Mouse (Mus musculus): Measurements from ENCODE around the gene Zfp988. TPM values are rescaled to one million over a fixed set of nuclear protein-coding genes. Genes with fewer than 3 reads are reported as not detected.
"Not testable (repeated sequence)": the region's sequence is repeated elsewhere in the genome, so short reads cannot be mapped to it uniquely, and the experiment has no call there.

Zfp988 gene
- polyA plus RNA-seq (2015; fragmentation: Nextera tagmentation; extraction: Ambion mirVana): 0.24 and 0.25 TPM in 2 replicates

DNA sequence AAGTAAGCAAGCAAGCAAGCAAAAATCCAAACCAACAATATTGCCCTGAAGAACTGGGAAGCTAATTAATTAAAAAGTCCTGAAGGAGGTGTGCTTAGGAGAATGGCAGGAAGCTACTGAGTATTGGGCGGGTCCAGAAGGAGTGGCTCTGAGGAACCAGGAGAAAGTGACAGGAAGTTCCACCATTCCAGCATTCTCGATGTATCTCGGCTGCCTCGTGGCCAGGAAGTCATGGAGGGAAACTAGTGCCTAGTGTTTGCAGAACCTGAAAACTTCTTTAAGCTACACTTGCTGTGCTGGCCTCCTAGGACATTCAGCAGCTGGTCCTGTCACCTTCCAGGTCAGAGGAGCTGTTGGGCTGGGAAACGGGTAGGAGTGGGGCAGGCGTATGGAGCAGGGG is at the start of gene Zfp988:
Gene Zfp988 (plus strand): TSS at position 239 of the 400 bp plus-strand sequence.
- H3K9ac ChIP-seq (ENCODE audit: low read depth, low read length); ATAC-seq (replicated peaks; ENCODE audit: low FRiP score, low read depth); H3K27me3 ChIP-seq (ENCODE audit: insufficient read depth, low read length); H3K36me3 ChIP-seq (ENCODE audit: insufficient read depth, low read length); H3K4me2 ChIP-seq (ENCODE audit: low read length); H3K27ac ChIP-seq; H3K9me3 ChIP-seq (replicated peaks; ENCODE audit: low read length); H3K4me1 ChIP-seq (replicated peaks; ENCODE audit: insufficient read depth, low read length); DNase-seq (ENCODE audit: low spot score); H3K4me3 ChIP-seq (replicated peaks; ENCODE audit: low read depth, low read length): not testable (repeated sequence)
- 89% methylated on average over 6 of the region's 6 CpGs for WGBS

DNA sequence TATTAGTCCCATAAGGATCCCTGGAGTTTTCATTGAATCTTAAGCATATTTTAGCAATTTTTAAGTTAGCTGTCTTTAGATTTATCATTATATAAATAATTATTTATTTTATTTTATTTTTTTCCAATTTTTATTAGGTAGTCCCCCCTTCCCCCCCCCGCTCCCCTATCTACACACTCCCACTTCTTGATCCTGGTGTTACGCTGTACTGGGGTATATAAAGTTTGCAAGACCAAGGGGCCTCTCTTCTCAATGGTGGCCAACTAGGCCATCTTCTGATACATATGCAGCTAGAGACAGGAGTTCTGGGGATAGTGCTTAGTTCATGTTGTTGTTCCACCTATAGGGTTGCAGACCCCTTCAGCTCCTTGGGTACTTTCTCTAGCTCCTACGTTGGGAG is 42.8 kb upstream of the Zfp988 start:
- not testable (repeated sequence) for H3K4me2 ChIP-seq (ENCODE audit: low read length); H3K27ac ChIP-seq; H3K4me1 ChIP-seq (replicated peaks; ENCODE audit: insufficient read depth, low read length); H3K27me3 ChIP-seq (ENCODE audit: insufficient read depth, low read length); ATAC-seq (replicated peaks; ENCODE audit: low FRiP score, low read depth); H3K9me3 ChIP-seq (replicated peaks; ENCODE audit: low read length); H3K4me3 ChIP-seq (replicated peaks; ENCODE audit: low read depth, low read length); H3K9ac ChIP-seq (ENCODE audit: low read depth, low read length); H3K36me3 ChIP-seq (ENCODE audit: insufficient read depth, low read length); DNase-seq (ENCODE audit: low spot score)
- 90% methylated on average over 2 of the region's 3 CpGs for WGBS

DNA sequence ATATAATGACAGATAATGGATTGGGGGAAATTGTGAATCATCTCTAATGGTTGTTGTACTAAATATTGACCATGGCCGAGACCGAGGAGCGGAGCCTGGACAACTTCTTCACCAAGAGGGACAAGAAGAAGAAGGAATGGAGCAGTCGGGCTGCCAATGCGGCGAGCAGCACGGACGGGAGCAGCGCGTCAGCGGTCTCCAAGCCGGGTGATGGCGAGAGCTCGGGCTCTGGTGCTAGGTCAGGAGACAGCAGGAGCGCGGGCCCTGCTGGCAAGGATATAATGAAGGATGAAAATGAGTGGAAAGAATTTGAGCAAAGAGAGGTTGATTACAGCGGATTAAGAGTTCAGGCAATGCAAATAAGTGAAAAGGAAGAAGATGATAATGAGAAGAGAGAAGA is 38.2 kb upstream of the Zfp988 start:
- ATAC-seq (replicated peaks; ENCODE audit: low FRiP score, low read depth); H3K36me3 ChIP-seq (ENCODE audit: insufficient read depth, low read length); H3K4me3 ChIP-seq (replicated peaks; ENCODE audit: low read depth, low read length); H3K27ac ChIP-seq; H3K9ac ChIP-seq (ENCODE audit: low read depth, low read length); DNase-seq (ENCODE audit: low spot score); H3K4me1 ChIP-seq (replicated peaks; ENCODE audit: insufficient read depth, low read length); H3K27me3 ChIP-seq (ENCODE audit: insufficient read depth, low read length); H3K4me2 ChIP-seq (ENCODE audit: low read length); H3K9me3 ChIP-seq (replicated peaks; ENCODE audit: low read length): not testable (repeated sequence)
- 94% methylated on average over 16 of the region's 17 CpGs for WGBS

DNA sequence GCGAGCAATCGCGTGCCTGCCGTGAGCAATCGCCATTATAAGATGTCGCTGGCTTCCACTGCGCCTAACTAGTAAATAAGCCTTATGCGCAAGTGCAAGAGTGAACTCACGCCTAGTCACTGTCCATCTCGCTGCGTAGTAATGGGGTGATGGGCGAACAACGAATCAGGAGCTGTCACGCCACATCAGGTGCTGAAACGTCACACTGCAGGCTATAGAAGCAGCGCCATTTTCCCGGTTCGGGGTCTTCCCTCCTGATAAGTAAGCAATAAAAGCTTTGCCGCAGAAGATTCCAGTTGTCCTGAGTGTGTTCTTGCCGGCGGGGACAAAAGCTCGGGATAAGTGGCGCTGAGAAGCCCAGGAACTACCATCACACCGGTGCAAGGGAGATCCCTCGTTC is 36.7 kb upstream of the Zfp988 start:
- not testable (repeated sequence) for DNase-seq (ENCODE audit: low spot score); H3K4me3 ChIP-seq (replicated peaks; ENCODE audit: low read depth, low read length); H3K36me3 ChIP-seq (ENCODE audit: insufficient read depth, low read length); H3K4me1 ChIP-seq (replicated peaks; ENCODE audit: insufficient read depth, low read length); H3K4me2 ChIP-seq (ENCODE audit: low read length); H3K27ac ChIP-seq; H3K9me3 ChIP-seq (replicated peaks; ENCODE audit: low read length); ATAC-seq (replicated peaks; ENCODE audit: low FRiP score, low read depth); H3K9ac ChIP-seq (ENCODE audit: low read depth, low read length); H3K27me3 ChIP-seq (ENCODE audit: insufficient read depth, low read length)
- 89% methylated on average over 25 of the region's 25 CpGs for WGBS

DNA sequence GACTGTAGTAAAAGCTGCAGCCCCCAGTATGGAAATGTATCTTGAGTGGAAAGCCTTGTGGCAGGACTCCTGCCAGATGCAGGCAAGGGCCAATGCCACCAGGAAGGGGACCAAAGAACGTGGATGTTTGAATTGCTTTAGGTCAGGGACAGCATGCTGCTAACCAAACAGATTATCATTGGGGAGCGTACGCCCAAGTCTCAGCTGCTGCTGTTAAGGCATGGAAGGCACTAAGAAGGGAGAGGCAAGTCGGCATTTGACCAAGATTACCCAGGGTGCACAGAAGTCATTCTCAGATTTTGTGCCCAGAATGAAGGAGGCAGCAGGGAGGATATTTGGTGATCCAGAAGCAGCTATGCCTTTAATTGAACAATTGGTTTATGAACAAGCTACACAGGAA is 35.4 kb upstream of the Zfp988 start:
- DNase-seq (ENCODE audit: low spot score): not testable (repeated sequence)

DNA sequence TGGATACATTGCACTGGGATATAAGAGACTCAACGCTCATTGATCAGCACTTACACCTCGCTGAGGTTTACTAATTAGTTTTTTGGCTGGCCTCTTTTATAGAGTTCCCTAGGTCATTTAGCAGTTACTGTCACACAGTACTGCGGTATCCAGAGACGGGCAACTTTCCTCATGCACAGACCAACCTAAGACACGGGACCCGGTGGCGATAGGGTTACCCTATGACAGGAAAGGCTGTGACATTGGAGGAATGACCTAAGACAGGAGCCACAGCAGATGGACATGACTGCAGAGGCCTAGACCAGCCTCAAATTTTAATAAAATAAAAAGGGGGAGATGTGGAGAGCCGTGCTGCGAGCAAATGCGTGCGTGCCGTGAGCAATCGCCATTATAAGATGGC is 33.9 kb upstream of the Zfp988 start:
- ATAC-seq (replicated peaks; ENCODE audit: low FRiP score, low read depth): not testable (repeated sequence)

More for the DNA sequence above, 35.4 kb upstream of the Zfp988 start:
- H3K4me2 ChIP-seq (ENCODE audit: low read length); H3K36me3 ChIP-seq (ENCODE audit: insufficient read depth, low read length); H3K4me1 ChIP-seq (replicated peaks; ENCODE audit: insufficient read depth, low read length); ATAC-seq (replicated peaks; ENCODE audit: low FRiP score, low read depth); H3K4me3 ChIP-seq (replicated peaks; ENCODE audit: low read depth, low read length); H3K27me3 ChIP-seq (ENCODE audit: insufficient read depth, low read length); H3K9me3 ChIP-seq (replicated peaks; ENCODE audit: low read length); H3K27ac ChIP-seq; H3K9ac ChIP-seq (ENCODE audit: low read depth, low read length): not testable (repeated sequence)
- 83% methylated on average over 4 of the region's 4 CpGs for WGBS

DNA sequence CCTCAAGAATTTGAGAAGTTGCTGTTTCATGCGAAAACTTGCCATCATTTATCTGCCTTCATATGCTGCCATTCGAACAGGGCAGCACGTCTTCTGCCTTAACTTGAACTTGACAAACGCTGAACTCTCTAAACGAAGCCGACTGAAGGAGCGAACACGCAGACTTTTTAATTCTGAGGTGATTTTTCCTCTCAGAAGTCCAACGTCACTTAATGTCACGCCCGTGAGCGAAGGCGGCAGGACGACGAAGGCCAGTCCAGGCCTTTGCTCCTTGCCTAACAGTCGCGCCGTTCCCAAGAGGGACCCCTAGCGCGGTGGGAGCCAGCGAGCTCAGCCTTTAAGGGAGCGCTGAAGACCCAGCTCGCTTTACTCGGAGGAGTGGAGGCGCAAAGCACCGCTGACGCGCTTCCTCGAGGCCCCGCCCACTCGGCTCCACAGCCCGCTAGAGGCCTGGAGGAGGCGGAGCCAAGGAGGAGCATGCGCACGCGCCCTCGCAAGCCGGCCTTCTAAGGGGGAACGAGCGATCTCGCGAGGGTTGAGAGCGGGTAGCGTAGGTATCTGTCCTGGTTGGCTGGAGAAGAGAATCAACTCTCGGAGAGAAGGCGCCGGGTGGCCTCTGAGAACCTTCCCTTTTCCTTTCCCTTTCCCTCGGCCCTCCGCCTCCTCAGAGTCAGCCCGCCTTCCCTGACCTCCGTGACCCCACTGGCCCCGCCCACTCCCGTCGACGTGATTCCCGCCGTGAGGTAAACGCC is 30.3 kb upstream of the Zfp988 start:
- not testable (repeated sequence) for H3K4me3 ChIP-seq (replicated peaks; ENCODE audit: low read depth, low read length); H3K27me3 ChIP-seq (ENCODE audit: insufficient read depth, low read length); H3K36me3 ChIP-seq (ENCODE audit: insufficient read depth, low read length); H3K9ac ChIP-seq (ENCODE audit: low read depth, low read length); H3K4me1 ChIP-seq (replicated peaks; ENCODE audit: insufficient read depth, low read length); H3K9me3 ChIP-seq (replicated peaks; ENCODE audit: low read length); DNase-seq (ENCODE audit: low spot score); H3K27ac ChIP-seq
- WGBS: 44% methylated on average over 53 of the region's 58 CpGs
- peak overlapping the region; percentile 34; the same call in 1 of the 2 replicates for H3K4me2 ChIP-seq (ENCODE audit: low read length)
- ATAC-seq (replicated peaks; ENCODE audit: low FRiP score, low read depth): peak; percentile 80; the same call in 1 of the 2 replicates

More for the DNA sequence above, 33.9 kb upstream of the Zfp988 start:
- not testable (repeated sequence) for H3K27ac ChIP-seq; H3K4me1 ChIP-seq (replicated peaks; ENCODE audit: insufficient read depth, low read length); H3K27me3 ChIP-seq (ENCODE audit: insufficient read depth, low read length); H3K4me3 ChIP-seq (replicated peaks; ENCODE audit: low read depth, low read length); DNase-seq (ENCODE audit: low spot score); H3K4me2 ChIP-seq (ENCODE audit: low read length); H3K36me3 ChIP-seq (ENCODE audit: insufficient read depth, low read length); H3K9me3 ChIP-seq (replicated peaks; ENCODE audit: low read length); H3K9ac ChIP-seq (ENCODE audit: low read depth, low read length)
- WGBS: 91% methylated on average over 12 of the region's 13 CpGs

DNA sequence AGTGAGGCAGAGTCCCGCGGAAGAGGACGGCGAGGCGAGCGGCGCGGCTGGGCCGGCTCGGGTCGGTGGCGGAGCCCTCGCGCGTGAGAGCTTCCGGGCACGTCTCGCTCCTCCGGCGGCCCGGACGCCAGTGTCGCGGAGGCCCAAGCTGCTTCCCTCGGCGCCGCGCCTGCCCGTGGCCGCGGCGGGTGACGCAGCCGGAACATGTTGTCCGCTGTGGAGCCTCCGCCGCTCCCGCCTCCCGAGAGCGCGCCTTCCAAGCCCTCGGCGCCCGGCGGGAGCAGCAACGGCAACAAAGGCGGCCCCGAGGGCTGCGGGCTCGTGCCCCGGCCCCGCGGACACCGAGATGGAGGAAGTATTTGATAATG is 29.7 kb upstream of the Zfp988 start:
- ATAC-seq (replicated peaks; ENCODE audit: low FRiP score, low read depth); H3K27me3 ChIP-seq (ENCODE audit: insufficient read depth, low read length); DNase-seq (ENCODE audit: low spot score); H3K9me3 ChIP-seq (replicated peaks; ENCODE audit: low read length); H3K4me1 ChIP-seq (replicated peaks; ENCODE audit: insufficient read depth, low read length); H3K9ac ChIP-seq (ENCODE audit: low read depth, low read length); H3K27ac ChIP-seq; H3K36me3 ChIP-seq (ENCODE audit: insufficient read depth, low read length); H3K4me3 ChIP-seq (replicated peaks; ENCODE audit: low read depth, low read length): not testable (repeated sequence)
- H3K4me2 ChIP-seq (ENCODE audit: low read length): peak overlapping the region; percentile 34; the same call in 1 of the 2 replicates
- 37% methylated on average over 54 of the region's 54 CpGs for WGBS

DNA sequence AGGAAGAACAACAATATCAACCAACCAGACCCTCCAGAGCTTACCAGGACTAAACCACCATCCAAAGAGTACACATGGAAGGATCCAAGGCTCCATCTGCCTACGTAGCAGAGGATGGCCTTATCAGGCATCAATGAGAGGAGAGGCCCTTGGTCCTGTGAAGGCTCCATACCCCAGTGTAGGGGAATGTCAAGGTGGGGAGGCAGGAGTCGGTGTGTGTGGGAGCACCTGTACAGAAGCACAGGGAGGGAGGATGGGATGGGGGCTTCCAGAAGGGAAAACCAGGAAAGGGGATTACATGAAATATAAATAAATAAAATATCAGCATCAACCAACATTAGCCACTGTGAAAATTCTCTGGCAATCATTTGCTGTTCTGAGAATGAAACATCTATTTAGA is 25.1 kb upstream of the Zfp988 start:
- not testable (repeated sequence) for H3K4me3 ChIP-seq (replicated peaks; ENCODE audit: low read depth, low read length); H3K27me3 ChIP-seq (ENCODE audit: insufficient read depth, low read length); H3K9ac ChIP-seq (ENCODE audit: low read depth, low read length); H3K4me2 ChIP-seq (ENCODE audit: low read length); ATAC-seq (replicated peaks; ENCODE audit: low FRiP score, low read depth); H3K9me3 ChIP-seq (replicated peaks; ENCODE audit: low read length); H3K36me3 ChIP-seq (ENCODE audit: insufficient read depth, low read length); H3K27ac ChIP-seq; DNase-seq (ENCODE audit: low spot score); H3K4me1 ChIP-seq (replicated peaks; ENCODE audit: insufficient read depth, low read length)
- WGBS: 79% methylated on average over 2 of the region's 2 CpGs

Measured in kidney, postnatal 0 days (tissue).